Mouse (Mus musculus) ES-E14 (cell line): ENCODE data around the gene Creb3l2.

Experiments
- CHD2 ChIP-seq: IDR thresholded peaks from 2 replicates; pipeline ENCODE4 v1.6.1; 2014; ENCODE audit warnings: mild to moderate bottlenecking, low read depth, low read length, inconsistent platforms
- ZC3H11A ChIP-seq: IDR thresholded peaks from 2 replicates; pipeline ENCODE4 v1.6.1; 2012; ENCODE audit warnings: low read depth, mild to moderate bottlenecking, inconsistent platforms, low read length, borderline replicate concordance
- ZNF384 ChIP-seq: IDR thresholded peaks from 2 replicates; pipeline ENCODE4 v1.6.1; 2012; ENCODE audit warnings: low read depth, low read length, inconsistent platforms

- TF ChIP-seq ZC3H11A, result no peak
- no peak for TF ChIP-seq CHD2
- TF ChIP-seq ZNF384, result no peak
These were observed 13.9 kb downstream of the Creb3l2 start for GRCm38 (mm10) chr6:37428044-37428443.
